8 mouse cellular contexts compared by ENCODE assay signal in the genomic region with DNA sequence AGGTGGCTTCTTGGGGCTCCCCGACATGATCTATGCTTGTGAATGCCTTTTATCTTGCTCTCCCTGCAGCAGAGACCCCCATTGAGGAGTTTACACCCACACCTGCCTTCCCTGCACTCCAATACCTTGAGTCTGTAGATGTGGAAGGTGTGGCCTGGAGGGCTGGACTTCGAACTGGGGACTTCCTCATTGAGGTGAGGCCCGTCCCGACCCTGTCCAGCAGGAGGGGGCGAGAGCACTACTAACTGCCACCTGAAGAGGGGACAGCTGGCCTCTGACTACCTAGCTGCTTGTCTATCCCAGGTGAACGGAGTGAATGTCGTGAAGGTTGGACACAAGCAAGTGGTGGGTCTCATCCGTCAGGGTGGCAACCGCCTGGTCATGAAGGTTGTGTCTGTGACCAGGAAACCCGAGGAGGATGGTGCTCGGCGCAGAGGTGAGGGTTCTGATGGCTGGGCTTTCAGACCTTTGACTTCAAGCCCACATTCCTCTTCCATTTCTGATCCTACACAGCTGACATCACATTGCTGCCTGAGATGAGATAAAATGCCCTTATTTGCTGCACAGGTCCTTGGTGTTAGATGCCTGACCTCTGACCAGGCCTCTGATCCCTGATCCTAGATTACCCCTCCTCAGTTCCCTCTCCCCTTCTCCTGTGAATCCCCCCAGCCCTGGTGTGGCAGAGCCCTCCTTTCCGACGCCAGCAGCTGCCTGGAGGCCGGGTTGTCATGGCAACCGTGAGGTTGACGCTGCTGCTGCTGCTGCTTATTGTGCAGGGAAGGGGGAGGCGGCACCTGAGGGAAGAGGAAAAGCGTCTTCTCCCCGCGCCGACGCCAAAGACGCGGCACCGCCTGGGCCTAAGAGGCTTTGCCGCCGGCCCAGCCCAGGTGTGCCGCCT. TPM values are rescaled to one million over a fixed set of nuclear protein-coding genes. Genes with fewer than 3 reads are reported as not detected.
DNase-seq lines count a peak whose midpoint lies in the region; ATAC-seq and TF ChIP-seq lines count a peak whose summit lies in the region.

No protein-coding gene starts in this region.

- no peaks in the 10 kb centered on the region for H3K4me1 ChIP-seq in ES-Bruce4 (ENCODE audit: control insufficient read depth, insufficient read depth, low read length)
- H3K4me1 ChIP-seq in forebrain, embryonic 13.5 days = peaks cover 28% of the 10 kb centered on the region
- peaks cover 15% of the 10 kb centered on the region; the same call in 1 of the 2 replicates for H3K4me1 ChIP-seq in midbrain, postnatal 0 days (ENCODE audit: insufficient read depth, low read length)

- peak overlapping the region; percentile 32 for H3K4me3 ChIP-seq in ES-Bruce4 (ENCODE audit: low read depth, low read length)
- peak overlapping the region; percentile 49 for H3K4me3 ChIP-seq in forebrain, embryonic 13.5 days
- H3K4me3 ChIP-seq in midbrain, postnatal 0 days (ENCODE audit: low read depth, low read length) = peak overlapping the region; percentile 46

- TF ChIP-seq EP300 in ES-Bruce4 (IDR thresholded peaks at IDR 0.05; ENCODE audit: insufficient read depth, low read depth, low read length) = no peak

- no peak for TF ChIP-seq CTCF in ES-Bruce4 (IDR thresholded peaks at IDR 0.05; ENCODE audit: low read depth, low read length)
- TF ChIP-seq CTCF in midbrain, postnatal 0 days (IDR thresholded peaks at IDR 0.05) = no peak

- H3K9me3 ChIP-seq in ES-Bruce4 (replicated peaks; ENCODE audit: control insufficient read depth, insufficient read depth, low read length, poor library complexity, severe bottlenecking) = no peaks in the 10 kb centered on the region
- H3K9me3 ChIP-seq in forebrain, embryonic 13.5 days (replicated peaks) = no peaks in the 10 kb centered on the region
- H3K9me3 ChIP-seq in midbrain, postnatal 0 days (ENCODE audit: low read length) = no peaks in the 10 kb centered on the region

- 20% methylated on average over 29 of the region's 29 CpGs for WGBS in forebrain, embryonic 13.5 days
- WGBS in midbrain, postnatal 0 days = 29% methylated on average over 28 of the region's 29 CpGs

- H3K27ac ChIP-seq in ES-Bruce4 (ENCODE audit: insufficient read depth, low read length) = no peak overlapping the region
- H3K27ac ChIP-seq in forebrain, embryonic 13.5 days = peak overlapping the region; percentile 80
- H3K27ac ChIP-seq in midbrain, postnatal 0 days (ENCODE audit: low read depth, low read length) = peak overlapping the region; percentile 86

- peak overlapping the region; percentile 13; the same call in 1 of the 2 replicates for H3K9ac ChIP-seq in ES-Bruce4 (ENCODE audit: low read depth, poor library complexity, severe bottlenecking)
- peak overlapping the region; percentile 73 for H3K9ac ChIP-seq in forebrain, embryonic 13.5 days
- peak overlapping the region; percentile 65 for H3K9ac ChIP-seq in midbrain, postnatal 0 days (replicated peaks; ENCODE audit: low read length, poor library complexity, severe bottlenecking)

- ATAC-seq in forebrain, embryonic 13.5 days = peak; percentile 84
- peak; percentile 79 for ATAC-seq in midbrain, postnatal 0 days (ENCODE audit: low FRiP score)

- no peaks in the 10 kb centered on the region for H3K36me3 ChIP-seq in ES-Bruce4 (ENCODE audit: control insufficient read depth, insufficient read depth, low read length, poor library complexity, severe bottlenecking)
- no peaks in the 10 kb centered on the region for H3K36me3 ChIP-seq in forebrain, embryonic 13.5 days (ENCODE audit: poor library complexity, severe bottlenecking)
- 0 out of 2 replicates have a peak, but pooled peaks cover under 1% of the 10 kb centered on the region for H3K36me3 ChIP-seq in midbrain, postnatal 0 days (ENCODE audit: insufficient read depth, low read length)

- peak; percentile 62 for DNase-seq in WW6 (ENCODE audit: low read depth, low spot score)
- DNase-seq in layer of hippocampus, adult 9-11 months = peak; percentile 89
- peak; percentile 94 for DNase-seq in midbrain, postnatal 0 days (ENCODE audit: low spot score)
- no peak for DNase-seq in B cell, adult 2 months
- no peak for DNase-seq in urinary bladder, postnatal 36 days (ENCODE audit: low spot score in 2 of 2)
- DNase-seq in adrenal gland, adult 8-10 months = no peak

- no peak for TF ChIP-seq POLR2A in ES-Bruce4 (IDR thresholded peaks at IDR 0.05; ENCODE audit: insufficient read depth, low read length)

- H3K27me3 ChIP-seq in ES-Bruce4 (ENCODE audit: control insufficient read depth, insufficient read depth, low read length, poor library complexity, severe bottlenecking) = no peaks in the 10 kb centered on the region
- no peaks in the 10 kb centered on the region for H3K27me3 ChIP-seq in forebrain, embryonic 13.5 days
- H3K27me3 ChIP-seq in midbrain, postnatal 0 days (ENCODE audit: insufficient read depth, low read length) = no peaks in the 10 kb centered on the region

- H3K4me2 ChIP-seq in forebrain, embryonic 13.5 days = peak overlapping the region; percentile 74
- peak overlapping the region; percentile 50 for H3K4me2 ChIP-seq in midbrain, postnatal 0 days (ENCODE audit: low read depth, low read length, poor library complexity, severe bottlenecking)

RNA-seq across cellular contexts. Expression of a gene that starts 32.9 kb away (rescaled TPM):
- polyA plus RNA-seq in ES-Bruce4 (2011; ENCODE audit: insufficient read depth, insufficient read length, low read depth, missing spikeins) = 4.4 and 5.6 TPM in 2 replicates
- polyA plus RNA-seq in forebrain, embryonic 13.5 days (2015; fragmentation: Nextera tagmentation; extraction: Ambion mirVana) = 7.1 and 9.5 TPM in 2 replicates
- total RNA-seq in midbrain, postnatal 0 days (2014; rRNA removed) = 61.5 and 63.2 TPM in 2 replicates
- polyA plus RNA-seq in midbrain, postnatal 0 days (2015; fragmentation: Nextera tagmentation; extraction: Ambion mirVana) = 8.1 and 12.6 TPM in 2 replicates
- 10 to 100 TPM; 29.1 to 61.2 (median 42.8) TPM for total RNA-seq in adrenal gland, adult 8-10 months (2022)

RNA-seq across cellular contexts. Expression of a gene that starts 35.9 kb away (rescaled TPM):
- polyA plus RNA-seq in ES-Bruce4 (2011; ENCODE audit: insufficient read depth, insufficient read length, low read depth, missing spikeins) = not detected in 2 replicates
- 1.2 and 1.8 TPM in 2 replicates for polyA plus RNA-seq in forebrain, embryonic 13.5 days (2015; fragmentation: Nextera tagmentation; extraction: Ambion mirVana)
- total RNA-seq in midbrain, postnatal 0 days (2014; rRNA removed) = 1.7 and 3.5 TPM in 2 replicates
- polyA plus RNA-seq in midbrain, postnatal 0 days (2015; fragmentation: Nextera tagmentation; extraction: Ambion mirVana) = 2.0 and 3.1 TPM in 2 replicates
- total RNA-seq in adrenal gland, adult 8-10 months (2022) = 1 to 10 TPM in 1 of 4 experiments, under 1 TPM in 3; 0.17 to 1.4 (median 0.71) TPM

RNA-seq across cellular contexts. Expression of a gene that starts 55.0 kb away (rescaled TPM):
- polyA plus RNA-seq in ES-Bruce4 (2011; ENCODE audit: insufficient read depth, insufficient read length, low read depth, missing spikeins) = 17.9 and 24.9 TPM in 2 replicates
- polyA plus RNA-seq in forebrain, embryonic 13.5 days (2015; fragmentation: Nextera tagmentation; extraction: Ambion mirVana) = 12.7 and 13.7 TPM in 2 replicates
- total RNA-seq in midbrain, postnatal 0 days (2014; rRNA removed) = 31.0 and 34.0 TPM in 2 replicates
- 32.4 and 37.1 TPM in 2 replicates for polyA plus RNA-seq in midbrain, postnatal 0 days (2015; fragmentation: Nextera tagmentation; extraction: Ambion mirVana)
- 10 to 100 TPM; 16.9 to 32.5 (median 21.6) TPM for total RNA-seq in adrenal gland, adult 8-10 months (2022)

RNA-seq across cellular contexts. Expression of a gene that starts 59.4 kb away (rescaled TPM):
- 9.7 and 12.6 TPM in 2 replicates for polyA plus RNA-seq in ES-Bruce4 (2011; ENCODE audit: insufficient read depth, insufficient read length, low read depth, missing spikeins)
- 55.1 and 56.4 TPM in 2 replicates for polyA plus RNA-seq in forebrain, embryonic 13.5 days (2015; fragmentation: Nextera tagmentation; extraction: Ambion mirVana)
- total RNA-seq in midbrain, postnatal 0 days (2014; rRNA removed) = 48.2 and 49.7 TPM in 2 replicates
- 68.1 and 70.1 TPM in 2 replicates for polyA plus RNA-seq in midbrain, postnatal 0 days (2015; fragmentation: Nextera tagmentation; extraction: Ambion mirVana)
- total RNA-seq in adrenal gland, adult 8-10 months (2022) = 10 to 100 TPM in 3 of 4 experiments, 1 to 10 TPM in 1; 9.4 to 20.8 (median 15.1) TPM

Comparison
In these comparisons a context has a peak if more than half of its experiments do, and no peak if none do; other contexts are left out.
1. H3K9ac ChIP-seq: peak in every context shown above with its lines; median percentile 73 in forebrain, embryonic 13.5 days; 65 in midbrain, postnatal 0 days; 13 in ES-Bruce4.
2. DNase-seq: peak in WW6 (single experiment), layer of hippocampus, adult 9-11 months (single experiment) and midbrain, postnatal 0 days (single experiment); none in B cell, adult 2 months (0 of 2), urinary bladder, postnatal 36 days (0 of 2) and adrenal gland, adult 8-10 months (single experiment).
3. Peak in every context shown above with its lines, with median percentiles within 50 percentile points of each other: H3K4me3 ChIP-seq.